Mouse (Mus musculus) forebrain, embryonic 11.5 days (tissue): ENCODE data around the gene Tulp2. TPM values are rescaled to one million over a fixed set of nuclear protein-coding genes. Genes with fewer than 3 reads are reported as not detected.

Experiments
- ATAC-seq: fragments of 200-750 bp; cut with Nextera tagmentation; replicated peaks from 2 replicates; pipeline ENCODE4 v1.8.0; 2017; ENCODE audit warnings: moderate TSS enrichment; ENCODE audit not compliant: low FRiP score
- DNase-seq: peaks from one replicate; pipeline ENCODE4 v3.0.0-alpha.2; 2017; ENCODE audit warnings: low spot score
- H3K27ac ChIP-seq: fragments of 300-500 bp; sonication (generic); 2 replicates; pipeline ENCODE4 v1.5.1; 2014; ENCODE audit warnings: low read depth, low read length
- H3K27me3 ChIP-seq: fragments of 300-500 bp; sonication (generic); 2 replicates; pipeline ENCODE4 v1.6.1; 2014; ENCODE audit warnings: mild to moderate bottlenecking, low read length, mixed read lengths; ENCODE audit not compliant: control insufficient read depth, insufficient read depth
- H3K36me3 ChIP-seq: fragments of 300-500 bp; sonication (generic); 2 replicates; pipeline ENCODE4 v1.6.1; 2014; ENCODE audit warnings: mild to moderate bottlenecking, low read length, moderate library complexity, mixed read lengths; ENCODE audit not compliant: control insufficient read depth, insufficient read depth
- H3K4me1 ChIP-seq: fragments of 300-500 bp; sonication (generic); replicated peaks from 2 replicates; pipeline ENCODE4 v1.6.1; 2014; ENCODE audit warnings: low read length, mixed read lengths; ENCODE audit not compliant: control insufficient read depth, insufficient read depth
- H3K4me2 ChIP-seq: fragments of 300-500 bp; sonication (generic); 2 replicates; pipeline ENCODE4 v1.6.1; 2014; ENCODE audit warnings: low read depth, mild to moderate bottlenecking, low read length, moderate library complexity, mixed read lengths; ENCODE audit not compliant: severe bottlenecking
- H3K4me3 ChIP-seq: fragments of 300-500 bp; sonication (generic); 2 replicates; pipeline ENCODE4 v1.5.1; 2014; ENCODE audit warnings: low read depth, low read length
- H3K9ac ChIP-seq: fragments of 300-500 bp; sonication (generic); 2 replicates; pipeline ENCODE4 v1.6.1; 2014; ENCODE audit warnings: low read length
- H3K9me3 ChIP-seq: fragments of 300-500 bp; sonication (generic); 2 replicates; pipeline ENCODE4 v1.6.1; 2016; ENCODE audit warnings: low read length, mixed read lengths; ENCODE audit not compliant: control insufficient read depth
- WGBS: fragments of 180-500 bp; shearing (Covaris S2); extraction: QIAGEN DNeasy Blood & Tissue Kit; methylation state at CpG from one replicate; pipeline ENCODE4 v1.1.7; 2014; 5-methylcytosine and 5-hydroxymethylcytosine counted together
- polyA plus RNA-seq: library from polyadenylated mRNA; unstranded; fragments of >200 nt; fragmentation: Nextera tagmentation; extraction: Ambion mirVana; gene quantifications from 2 replicates; pipeline ENCODE4 v1.2.1, GENCODE M21; 2014

Tulp2 gene
- polyA plus RNA-seq, 1 experiment from 2014 or later = 0.29 TPM

GRCm38 (mm10) chr7:45519345-45520120 is 37.9 kb downstream of the Tulp2 start:
- DNase-seq (no peak), ATAC-seq (no peak)
- Histone ChIP-seq H3K4me1 (no peaks in the 10 kb centered on the region; the same call in 1 of the 2 replicates), H3K4me3 (no peak overlapping the region), H3K9me3 (no peaks in the 10 kb centered on the region), H3K36me3 (no peaks in the 10 kb centered on the region; the same call in 1 of the 2 replicates), H3K27me3 (no peaks in the 10 kb centered on the region), H3K9ac (no peak overlapping the region), H3K4me2 (no peak overlapping the region), H3K27ac (no peak overlapping the region)
- 80% methylated on average over 8 of the region's 8 CpGs for WGBS

- Histone ChIP-seq H3K4me3 (no peak overlapping the region), H3K4me1 (peaks cover 7% of the 10 kb centered on the region; the same call in 1 of the 2 replicates), H3K9me3 (no peaks in the 10 kb centered on the region), H3K27me3 (no peaks in the 10 kb centered on the region), H3K27ac (no peak overlapping the region), H3K9ac (no peak overlapping the region), H3K4me2 (no peak overlapping the region), H3K36me3 (no peaks in the 10 kb centered on the region; the same call in 1 of the 2 replicates)
- DNase-seq (no peak), ATAC-seq (no peak)
- WGBS = 92% methylated on average over 7 of the region's 7 CpGs
Measured at GRCm38 (mm10) chr7:45520605-45521004, 38.9 kb downstream of the Tulp2 start.

DNA sequence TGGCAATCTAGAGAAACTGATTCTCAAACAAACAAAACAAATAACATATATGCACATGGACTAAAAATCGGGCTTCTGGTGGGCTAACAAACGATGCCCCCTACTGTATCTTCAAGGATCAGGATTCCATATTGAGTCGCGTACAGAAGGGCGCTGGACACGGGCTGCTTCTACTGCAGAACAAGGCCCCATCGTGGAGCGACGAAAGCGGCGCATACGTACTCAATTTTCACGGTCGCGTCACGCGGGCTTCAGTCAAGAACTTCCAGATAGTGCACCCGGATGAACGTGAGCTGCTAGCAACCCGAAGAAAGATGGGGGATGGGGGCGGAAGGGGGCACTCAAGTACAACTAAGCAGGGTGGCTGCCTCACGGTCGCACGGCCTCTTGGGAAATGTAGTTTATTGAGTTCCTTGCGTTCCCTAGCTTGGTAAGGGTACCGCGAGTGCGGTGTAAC is 40.1 kb downstream of the Tulp2 start:
- H3K27me3 ChIP-seq = no peaks in the 10 kb centered on the region
- WGBS = under 1% methylated on average over 28 of the region's 28 CpGs
- H3K4me3 ChIP-seq = peak overlapping the region; percentile 51
- peaks cover 7% of the 10 kb centered on the region; the same call in 1 of the 2 replicates for H3K4me1 ChIP-seq
- H3K27ac ChIP-seq = peak overlapping the region; percentile 53; the same call in 1 of the 2 replicates
- H3K4me2 ChIP-seq = peak overlapping the region; percentile 61
- DNase-seq (peak; percentile 91), ATAC-seq (peak; percentile 73)
- H3K36me3 ChIP-seq = no peaks in the 10 kb centered on the region; the same call in 1 of the 2 replicates
- H3K9me3 ChIP-seq = no peaks in the 10 kb centered on the region
- H3K9ac ChIP-seq = peak overlapping the region; percentile 75

GRCm38 (mm10) chr7:45522194-45522752 is 40.6 kb downstream of the Tulp2 start:
- peak overlapping the region; percentile 51 for H3K4me3 ChIP-seq
- H3K4me2 ChIP-seq = peak overlapping the region; percentile 61
- peak overlapping the region; percentile 53; the same call in 1 of the 2 replicates for H3K27ac ChIP-seq
- no peaks in the 10 kb centered on the region for H3K27me3 ChIP-seq
- no peaks in the 10 kb centered on the region for H3K9me3 ChIP-seq
- H3K9ac ChIP-seq = peak overlapping the region; percentile 75
- H3K36me3 ChIP-seq = no peaks in the 10 kb centered on the region; the same call in 1 of the 2 replicates
- 57% methylated on average over 16 of the region's 16 CpGs for WGBS
- ATAC-seq = no peak
- no peak for DNase-seq
- peaks cover 7% of the 10 kb centered on the region; the same call in 1 of the 2 replicates for H3K4me1 ChIP-seq

DNA sequence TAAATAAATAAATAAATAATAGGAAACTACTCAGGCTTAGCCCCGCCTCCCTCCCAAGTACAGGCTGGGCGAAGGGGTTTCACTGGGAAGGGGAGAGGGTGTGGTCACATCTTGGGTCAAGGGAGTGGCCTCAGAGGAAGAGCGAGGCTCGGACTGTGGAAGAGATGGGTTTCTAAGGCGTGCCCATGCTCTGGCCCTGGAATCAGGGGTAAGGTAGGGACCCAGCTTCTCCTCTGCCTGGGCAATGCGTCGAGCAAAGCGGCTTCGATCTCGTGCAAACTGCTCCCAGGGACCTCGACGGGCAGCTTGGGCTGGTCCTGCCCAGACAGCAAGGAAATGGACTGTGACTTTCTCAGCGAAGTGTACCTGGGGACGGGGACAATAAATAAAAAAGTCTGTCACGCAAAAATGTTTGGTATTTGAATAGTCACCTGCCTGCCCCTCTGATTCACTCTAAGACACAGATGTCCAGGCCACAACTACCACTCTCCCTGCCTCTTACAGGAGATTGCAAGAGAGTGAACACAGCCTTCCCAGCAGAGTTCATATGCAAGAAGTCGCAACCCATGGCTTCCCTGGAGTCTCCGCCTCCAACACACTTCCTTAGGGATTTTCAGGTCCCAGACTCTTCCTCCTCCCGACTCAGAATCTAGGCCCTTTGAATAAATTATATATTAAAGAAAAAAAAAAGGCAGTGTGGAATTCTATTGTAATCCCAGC is 41.4 kb downstream of the Tulp2 start:
- Histone ChIP-seq H3K36me3 (no peaks in the 10 kb centered on the region; the same call in 1 of the 2 replicates), H3K9ac (no peak overlapping the region), H3K4me2 (peak overlapping the region; percentile 18; the same call in 1 of the 2 replicates), H3K9me3 (no peaks in the 10 kb centered on the region), H3K4me1 (peaks cover 7% of the 10 kb centered on the region; the same call in 1 of the 2 replicates), H3K27ac (no peak overlapping the region), H3K4me3 (0 out of 2 replicates have a peak overlapping the region, but pooled peaks have one; percentile 2), H3K27me3 (no peaks in the 10 kb centered on the region)
- ATAC-seq = no peak
- DNase-seq = no peak
- 76% methylated on average over 18 of the region's 18 CpGs for WGBS

DNA sequence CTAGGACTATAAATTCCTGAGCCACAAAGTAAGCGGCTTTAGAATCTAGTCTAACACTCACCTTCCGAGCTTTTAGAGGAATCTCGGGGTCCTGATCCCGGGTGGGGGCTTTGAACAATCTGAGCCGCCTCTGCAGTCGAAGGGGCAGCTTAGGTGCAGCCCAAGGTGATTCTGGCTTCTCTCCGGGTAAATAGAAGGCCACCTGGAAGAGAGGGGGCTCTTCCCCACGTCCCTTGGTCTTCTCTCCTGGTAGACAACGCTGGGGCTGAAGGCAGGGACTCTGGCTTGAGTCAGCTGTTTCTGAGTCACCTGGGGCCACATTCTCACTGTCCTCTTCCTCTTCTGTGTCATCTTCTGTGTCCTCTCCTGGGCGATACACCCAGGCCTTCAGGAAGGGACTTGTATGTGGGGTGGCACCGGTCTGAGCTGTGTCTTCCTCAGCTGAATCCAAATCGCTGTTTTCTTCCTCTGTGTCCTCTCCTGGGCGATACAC is 42.0 kb downstream of the Tulp2 start:
- no peaks in the 10 kb centered on the region for H3K9me3 ChIP-seq
- H3K36me3 ChIP-seq = no peaks in the 10 kb centered on the region; the same call in 1 of the 2 replicates
- H3K4me3 ChIP-seq = 0 out of 2 replicates have a peak overlapping the region, but pooled peaks have one; percentile 2
- H3K27ac ChIP-seq = no peak overlapping the region
- no peak for ATAC-seq
- DNase-seq = no peak
- WGBS = 90% methylated on average over 13 of the region's 13 CpGs
- no peak overlapping the region for H3K4me2 ChIP-seq
- H3K9ac ChIP-seq = no peak overlapping the region
- H3K27me3 ChIP-seq = no peaks in the 10 kb centered on the region
- peaks cover 7% of the 10 kb centered on the region; the same call in 1 of the 2 replicates for H3K4me1 ChIP-seq

DNA sequence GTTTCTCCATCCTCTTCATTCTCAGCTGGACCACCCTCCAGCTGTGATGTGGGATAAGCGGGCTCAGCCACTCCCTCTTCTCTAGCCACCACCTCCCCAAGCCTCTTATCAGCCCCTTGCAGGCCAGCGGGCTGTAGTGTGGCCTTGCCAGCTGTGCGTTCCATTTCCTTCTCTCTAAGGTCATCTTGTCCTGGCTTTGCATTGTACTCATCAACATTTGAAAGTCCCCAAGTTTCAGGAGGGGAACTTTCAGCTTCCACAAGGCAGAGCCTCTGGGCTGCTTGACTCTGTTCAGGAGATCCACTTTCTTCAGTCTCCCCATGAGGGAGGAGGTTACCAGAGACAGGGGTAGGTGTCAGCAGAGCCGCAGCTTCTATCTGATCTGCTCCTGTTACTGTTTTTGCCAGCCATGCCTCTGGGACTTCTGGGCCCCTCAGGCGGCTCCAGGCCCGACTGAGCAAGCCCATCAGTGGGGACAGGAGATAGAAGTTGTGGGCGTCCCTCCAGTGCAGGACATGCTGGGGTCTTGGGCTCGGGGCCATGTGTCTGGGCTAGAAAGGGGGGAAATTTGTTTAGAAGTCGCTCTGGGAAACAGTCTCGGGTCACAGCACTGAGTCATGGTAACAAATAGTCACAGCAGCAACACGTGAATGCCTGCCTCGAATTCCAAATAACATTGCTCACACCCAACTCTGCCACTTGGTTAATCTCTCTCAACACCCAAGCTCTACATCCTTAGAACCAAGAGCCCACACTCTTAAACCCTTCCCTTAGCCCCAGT is 43.4 kb downstream of the Tulp2 start:
- Histone ChIP-seq H3K27ac (no peak overlapping the region; the same call in 1 of the 2 replicates), H3K36me3 (no peaks in the 10 kb centered on the region; the same call in 1 of the 2 replicates), H3K9me3 (no peaks in the 10 kb centered on the region), H3K4me3 (peak overlapping the region; percentile 68), H3K4me2 (peak overlapping the region; percentile 43), H3K27me3 (no peaks in the 10 kb centered on the region), H3K4me1 (peaks cover 7% of the 10 kb centered on the region; the same call in 1 of the 2 replicates), H3K9ac (peak overlapping the region; percentile 75)
- no peak for DNase-seq
- WGBS = 37% methylated on average over 12 of the region's 12 CpGs
- no peak for ATAC-seq
